Mouse (Mus musculus): ENCODE results near the gene Erbb4. TPM values are rescaled to one million over a fixed set of nuclear protein-coding genes. Genes with fewer than 3 reads are reported as not detected.
A peak's percentile ranks its signal among the peaks of the same experiment; 100 is the strongest.

Gene Erbb4
- polyA plus RNA-seq, 1 experiment from 2014 or later, result 3.4 TPM

DNA sequence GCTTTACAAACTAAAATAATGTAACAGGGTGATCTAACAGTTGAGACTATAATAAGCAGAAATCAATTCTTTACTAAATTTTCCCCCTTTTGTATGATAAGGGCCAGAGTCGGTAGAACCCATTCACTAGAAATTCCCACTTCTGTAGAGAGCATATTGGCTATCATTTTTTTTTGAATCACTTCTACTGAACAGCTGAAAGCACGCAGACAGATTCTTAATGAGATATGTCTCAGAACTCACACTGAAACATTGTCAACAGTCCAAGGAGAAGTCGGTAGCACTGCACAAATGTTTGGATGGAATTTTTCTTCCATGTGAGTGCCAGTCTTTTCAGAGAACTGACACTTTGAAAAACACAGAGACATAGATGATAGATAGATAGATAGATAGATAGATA lies 1053.1 kb downstream of the Erbb4 start:
- Histone ChIP-seq H3K4me3 (no peak overlapping the region), H3K9me3 (replicated peaks) (no peaks in the 10 kb centered on the region), H3K27ac (replicated peaks) (no peak overlapping the region), H3K36me3 (no peaks in the 10 kb centered on the region), H3K4me1 (peaks cover 3% of the 10 kb centered on the region; the same call in 1 of the 2 replicates), H3K27me3 (ENCODE audit: low read depth, poor library complexity, severe bottlenecking) (peaks cover 3% of the 10 kb centered on the region; the same call in 1 of the 2 replicates)
- no peak for DNase-seq (ENCODE audit: low spot score)
- WGBS, result 93% methylated on average over 3 of the region's 3 CpGs

GRCm38 (mm10) chr1:68049856-68050255 lies 1058.0 kb downstream of the Erbb4 start:
- DNase-seq (ENCODE audit: low spot score), result no peak
- Histone ChIP-seq H3K27ac (replicated peaks) (0 out of 2 replicates have a peak overlapping the region, but pooled peaks have one; percentile 17), H3K4me1 (peaks cover 26% of the 10 kb centered on the region)

DNA sequence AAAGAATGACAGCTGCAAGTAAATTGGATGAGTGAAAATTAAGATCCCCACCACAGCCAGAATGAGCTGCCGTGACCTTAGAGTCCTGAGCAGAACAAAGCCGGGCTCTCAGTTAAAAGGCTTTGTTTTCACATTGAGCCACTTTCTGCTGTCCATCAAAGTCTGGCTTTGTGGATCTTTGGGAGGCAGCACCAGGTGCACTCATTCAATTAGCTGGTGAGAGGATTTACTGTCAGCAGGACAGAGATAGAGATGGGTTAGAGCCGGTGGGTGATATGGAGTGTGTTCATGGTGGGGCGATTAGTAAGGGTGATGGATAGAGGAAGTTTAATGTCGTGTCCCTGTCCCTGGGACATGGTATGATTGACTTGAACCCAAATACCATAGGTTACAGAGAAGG lies 1060.7 kb downstream of the Erbb4 start:
- Histone ChIP-seq H3K27ac (replicated peaks) (peak overlapping the region; percentile 81), H3K4me1 (peaks cover 26% of the 10 kb centered on the region), H3K4me3 (peak overlapping the region; percentile 49), H3K36me3 (no peaks in the 10 kb centered on the region), H3K9me3 (replicated peaks) (no peaks in the 10 kb centered on the region), H3K27me3 (ENCODE audit: low read depth, poor library complexity, severe bottlenecking) (peaks cover 12% of the 10 kb centered on the region; the same call in 1 of the 2 replicates)
- WGBS, result 1% methylated on average over 5 of the region's 5 CpGs
- DNase-seq (ENCODE audit: low spot score), result peak; percentile 69

More at GRCm38 (mm10) chr1:68049856-68050255, 1058.0 kb downstream of the Erbb4 start:
- H3K36me3 ChIP-seq, result no peaks in the 10 kb centered on the region
- peaks cover 12% of the 10 kb centered on the region; the same call in 1 of the 2 replicates for H3K27me3 ChIP-seq (ENCODE audit: low read depth, poor library complexity, severe bottlenecking)
- H3K4me3 ChIP-seq, result no peak overlapping the region
- WGBS, result 73% methylated on average over 6 of the region's 6 CpGs
- H3K9me3 ChIP-seq (replicated peaks), result no peaks in the 10 kb centered on the region

- H3K27me3 ChIP-seq (ENCODE audit: low read depth, poor library complexity, severe bottlenecking), result peaks cover 12% of the 10 kb centered on the region; the same call in 1 of the 2 replicates
- DNase-seq (ENCODE audit: low spot score), result peak; percentile 58
- 7% methylated on average over 7 of the region's 7 CpGs for WGBS
- no peaks in the 10 kb centered on the region for H3K9me3 ChIP-seq (replicated peaks)
- H3K27ac ChIP-seq (replicated peaks), result peak overlapping the region; percentile 81
- peaks cover 26% of the 10 kb centered on the region for H3K4me1 ChIP-seq
- H3K36me3 ChIP-seq, result no peaks in the 10 kb centered on the region
- H3K4me3 ChIP-seq, result peak overlapping the region; percentile 49
These were observed 1061.3 kb downstream of the Erbb4 start for GRCm38 (mm10) chr1:68046551-68046970.

DNA sequence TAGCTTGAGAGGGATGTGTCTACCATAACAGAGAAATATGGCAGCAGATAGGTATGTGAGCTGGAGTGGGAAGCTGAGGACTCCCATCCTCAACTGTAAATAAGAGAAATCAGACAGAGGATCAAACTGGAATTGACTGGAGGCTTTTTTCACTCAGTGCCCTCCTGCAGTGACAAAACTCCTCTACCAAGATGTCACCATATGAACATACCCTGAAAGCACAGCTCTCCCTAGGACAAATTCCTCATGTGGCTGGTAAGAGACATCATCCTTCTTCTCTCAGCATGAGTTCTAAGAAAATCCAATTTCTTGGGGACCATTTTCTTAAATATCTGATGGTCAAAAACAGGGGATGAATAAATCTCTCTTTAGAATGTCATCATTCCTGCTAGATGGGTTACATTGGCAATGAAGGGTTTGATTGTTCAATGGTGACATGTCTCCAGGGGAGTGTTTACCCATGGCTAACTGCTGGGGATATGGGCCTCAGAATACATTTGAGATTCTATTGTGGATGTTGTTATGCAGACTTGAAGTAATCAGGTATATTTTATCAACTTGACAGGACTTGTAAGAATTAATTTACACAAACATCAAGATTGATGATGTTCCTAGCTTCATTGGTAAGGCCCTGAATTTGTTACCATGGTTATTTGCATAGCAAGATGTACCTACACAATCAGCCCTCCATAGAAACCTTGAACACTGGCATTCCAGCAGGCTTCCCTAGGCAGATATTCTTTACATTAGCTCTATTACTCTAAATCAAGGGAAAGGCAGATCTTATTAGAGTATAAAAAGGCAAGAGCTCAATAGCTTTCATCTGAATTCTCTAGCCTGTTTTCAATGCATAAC lies 1083.5 kb downstream of the Erbb4 start:
- DNase-seq (ENCODE audit: low spot score), result no peak
- H3K27ac ChIP-seq (replicated peaks), result no peak overlapping the region
- H3K4me3 ChIP-seq, result no peak overlapping the region

GRCm38 (mm10) chr1:68020020-68020419 lies 1087.8 kb downstream of the Erbb4 start:
- no peak for DNase-seq (ENCODE audit: low spot score)
- no peak overlapping the region for H3K4me3 ChIP-seq
- H3K9me3 ChIP-seq (replicated peaks), result no peaks in the 10 kb centered on the region
- H3K27ac ChIP-seq (replicated peaks), result no peak overlapping the region
- H3K27me3 ChIP-seq (ENCODE audit: low read depth, poor library complexity, severe bottlenecking), result no peaks in the 10 kb centered on the region
- H3K4me1 ChIP-seq, result no peaks in the 10 kb centered on the region
- WGBS, result 93% methylated on average over 1 of the region's 1 CpGs
- H3K36me3 ChIP-seq, result no peaks in the 10 kb centered on the region

More for the DNA sequence above, 1083.5 kb downstream of the Erbb4 start:
- H3K9me3 ChIP-seq (replicated peaks), result no peaks in the 10 kb centered on the region
- no peaks in the 10 kb centered on the region for H3K36me3 ChIP-seq
- H3K27me3 ChIP-seq (ENCODE audit: low read depth, poor library complexity, severe bottlenecking), result no peaks in the 10 kb centered on the region
- no peaks in the 10 kb centered on the region for H3K4me1 ChIP-seq

DNA sequence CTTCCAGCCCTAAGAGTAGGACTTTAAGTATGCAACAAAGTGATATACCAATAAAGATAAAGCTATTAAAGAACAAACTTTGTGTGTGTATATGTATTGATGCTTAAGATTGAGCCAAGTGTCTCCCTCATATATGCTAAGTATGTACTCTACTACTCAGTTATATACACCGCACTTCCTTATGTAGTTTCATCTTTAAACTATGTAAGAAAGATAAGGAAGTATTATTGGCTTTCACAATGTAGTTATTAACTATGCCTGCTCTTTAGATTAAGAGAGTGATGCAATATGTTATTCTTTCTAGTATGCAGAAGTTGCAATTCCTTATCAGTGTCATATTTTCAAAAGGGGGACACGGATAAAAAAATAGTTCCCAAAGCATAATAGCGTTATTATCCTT lies 1088.2 kb downstream of the Erbb4 start:
- Histone ChIP-seq H3K4me3 (no peak overlapping the region), H3K9me3 (replicated peaks) (no peaks in the 10 kb centered on the region), H3K27me3 (ENCODE audit: low read depth, poor library complexity, severe bottlenecking) (no peaks in the 10 kb centered on the region), H3K27ac (replicated peaks) (no peak overlapping the region), H3K4me1 (no peaks in the 10 kb centered on the region), H3K36me3 (no peaks in the 10 kb centered on the region)
- 94% methylated on average over 3 of the region's 3 CpGs for WGBS
- no peak for DNase-seq (ENCODE audit: low spot score)
